Mouse (Mus musculus): Measurements from ENCODE around the gene Oser1. TPM values are rescaled to one million over a fixed set of nuclear protein-coding genes. Genes with fewer than 3 reads are reported as not detected.
A peak's percentile ranks its signal among the peaks of the same experiment; 100 is the strongest.

Oser1 gene
- polyA plus RNA-seq, 1 experiment from 2014 or later: 89.2 TPM

- ATAC-seq (ENCODE audit: low FRiP score) (no peak; the same call in 1 of the 2 replicates), DNase-seq (ENCODE audit: low spot score, missing footprints) (no peak)
Observed at GRCm38 (mm10) chr2:163437800-163438199, 13.3 kb upstream of the Oser1 start.

GRCm38 (mm10) chr2:163433971-163434370 is 9.5 kb upstream of the Oser1 start:
- Histone ChIP-seq H3K27ac (ENCODE audit: low read depth, low read length) (no peak overlapping the region), H3K4me2 (no peak overlapping the region), H3K4me3 (ENCODE audit: low read depth, low read length) (no peak overlapping the region), H3K9me3 (ENCODE audit: control insufficient read depth, low read length) (no peaks in the 10 kb centered on the region), H3K27me3 (ENCODE audit: control insufficient read depth, insufficient read depth, low read length) (no peaks in the 10 kb centered on the region), H3K36me3 (ENCODE audit: control insufficient read depth, insufficient read depth, low read length) (no peaks in the 10 kb centered on the region), H3K4me1 (ENCODE audit: control insufficient read depth, insufficient read depth, low read length) (peaks cover 3% of the 10 kb centered on the region; the same call in 1 of the 2 replicates), H3K9ac (ENCODE audit: low read length) (no peak overlapping the region)
- WGBS: 35% methylated on average over 4 of the region's 4 CpGs
- no peak for ATAC-seq (ENCODE audit: low FRiP score)
- DNase-seq (ENCODE audit: low spot score, missing footprints): no peak

More at GRCm38 (mm10) chr2:163437800-163438199, 13.3 kb upstream of the Oser1 start:
- 43% methylated on average over 4 of the region's 4 CpGs for WGBS
- H3K9me3 ChIP-seq (ENCODE audit: control insufficient read depth, low read length): no peaks in the 10 kb centered on the region
- H3K4me1 ChIP-seq (ENCODE audit: control insufficient read depth, insufficient read depth, low read length): peaks cover 4% of the 10 kb centered on the region; the same call in 1 of the 2 replicates
- H3K4me3 ChIP-seq (ENCODE audit: low read depth, low read length): peak overlapping the region; percentile 55
- H3K27ac ChIP-seq (ENCODE audit: low read depth, low read length): no peak overlapping the region
- H3K9ac ChIP-seq (ENCODE audit: low read length): peak overlapping the region; percentile 83
- H3K27me3 ChIP-seq (ENCODE audit: control insufficient read depth, insufficient read depth, low read length): no peaks in the 10 kb centered on the region
- no peaks in the 10 kb centered on the region for H3K36me3 ChIP-seq (ENCODE audit: control insufficient read depth, insufficient read depth, low read length)
- peak overlapping the region; percentile 81 for H3K4me2 ChIP-seq

GRCm38 (mm10) chr2:163431289-163431688 is 6.8 kb upstream of the Oser1 start:
- H3K4me2 ChIP-seq: no peak overlapping the region
- no peaks in the 10 kb centered on the region for H3K4me1 ChIP-seq (ENCODE audit: control insufficient read depth, insufficient read depth, low read length)
- no peak overlapping the region for H3K27ac ChIP-seq (ENCODE audit: low read depth, low read length)
- DNase-seq (ENCODE audit: low spot score, missing footprints) (no peak), ATAC-seq (ENCODE audit: low FRiP score) (no peak)
- no peaks in the 10 kb centered on the region for H3K36me3 ChIP-seq (ENCODE audit: control insufficient read depth, insufficient read depth, low read length)
- no peak overlapping the region for H3K9ac ChIP-seq (ENCODE audit: low read length)
- WGBS: 88% methylated on average over 9 of the region's 9 CpGs
- no peak overlapping the region for H3K4me3 ChIP-seq (ENCODE audit: low read depth, low read length)
- no peaks in the 10 kb centered on the region for H3K27me3 ChIP-seq (ENCODE audit: control insufficient read depth, insufficient read depth, low read length)
- no peaks in the 10 kb centered on the region for H3K9me3 ChIP-seq (ENCODE audit: control insufficient read depth, low read length)

GRCm38 (mm10) chr2:163428346-163429011 is 4.0 kb upstream of the Oser1 start:
- no peaks in the 10 kb centered on the region for H3K36me3 ChIP-seq (ENCODE audit: control insufficient read depth, insufficient read depth, low read length)
- no peaks in the 10 kb centered on the region for H3K9me3 ChIP-seq (ENCODE audit: control insufficient read depth, low read length)
- H3K9ac ChIP-seq (ENCODE audit: low read length): no peak overlapping the region
- no peak overlapping the region for H3K4me3 ChIP-seq (ENCODE audit: low read depth, low read length)
- WGBS: 50% methylated on average over 4 of the region's 4 CpGs
- H3K27me3 ChIP-seq (ENCODE audit: control insufficient read depth, insufficient read depth, low read length): no peaks in the 10 kb centered on the region
- no peaks in the 10 kb centered on the region for H3K4me1 ChIP-seq (ENCODE audit: control insufficient read depth, insufficient read depth, low read length)
- H3K27ac ChIP-seq (ENCODE audit: low read depth, low read length): no peak overlapping the region
- ATAC-seq (ENCODE audit: low FRiP score) (no peak), DNase-seq (ENCODE audit: low spot score, missing footprints) (no peak)
- H3K4me2 ChIP-seq: no peak overlapping the region

GRCm38 (mm10) chr2:163422895-163423660 is 1.4 kb downstream of the Oser1 start:
- 85% methylated on average over 9 of the region's 9 CpGs for WGBS

GRCm38 (mm10) chr2:163420366-163420886 is 4.1 kb downstream of the Oser1 start:
- H3K4me1 ChIP-seq (ENCODE audit: control insufficient read depth, insufficient read depth, low read length): peaks cover 15% of the 10 kb centered on the region
- DNase-seq (ENCODE audit: low spot score, missing footprints) (no peak), ATAC-seq (ENCODE audit: low FRiP score) (no peak)
- H3K9me3 ChIP-seq (ENCODE audit: control insufficient read depth, low read length): no peaks in the 10 kb centered on the region
- H3K36me3 ChIP-seq (ENCODE audit: control insufficient read depth, insufficient read depth, low read length): no peaks in the 10 kb centered on the region
- peak overlapping the region; percentile 94 for H3K4me3 ChIP-seq (ENCODE audit: low read depth, low read length)
- 47% methylated on average over 10 of the region's 10 CpGs for WGBS
- H3K9ac ChIP-seq (ENCODE audit: low read length): peak overlapping the region; percentile 74
- no peaks in the 10 kb centered on the region for H3K27me3 ChIP-seq (ENCODE audit: control insufficient read depth, insufficient read depth, low read length)
- H3K4me2 ChIP-seq: peak overlapping the region; percentile 62
- H3K27ac ChIP-seq (ENCODE audit: low read depth, low read length): no peak overlapping the region

More at GRCm38 (mm10) chr2:163422895-163423660, 1.4 kb downstream of the Oser1 start:
- H3K27ac ChIP-seq (ENCODE audit: low read depth, low read length): no peak overlapping the region
- DNase-seq (ENCODE audit: low spot score, missing footprints): no peak
- no peak overlapping the region for H3K4me3 ChIP-seq (ENCODE audit: low read depth, low read length)
- no peak for ATAC-seq (ENCODE audit: low FRiP score)
- no peaks in the 10 kb centered on the region for H3K36me3 ChIP-seq (ENCODE audit: control insufficient read depth, insufficient read depth, low read length)
- no peak overlapping the region for H3K9ac ChIP-seq (ENCODE audit: low read length)
- H3K4me2 ChIP-seq: no peak overlapping the region
- peaks cover 9% of the 10 kb centered on the region for H3K4me1 ChIP-seq (ENCODE audit: control insufficient read depth, insufficient read depth, low read length)
- H3K9me3 ChIP-seq (ENCODE audit: control insufficient read depth, low read length): no peaks in the 10 kb centered on the region
- no peaks in the 10 kb centered on the region for H3K27me3 ChIP-seq (ENCODE audit: control insufficient read depth, insufficient read depth, low read length)

- under 1% methylated on average over 67 of the region's 71 CpGs for WGBS
- peak overlapping the region; percentile 94 for H3K4me3 ChIP-seq (ENCODE audit: low read depth, low read length)
- peak overlapping the region; percentile 79 for H3K9ac ChIP-seq (ENCODE audit: low read length)
- DNase-seq (ENCODE audit: low spot score, missing footprints): peak; percentile 99
- H3K27ac ChIP-seq (ENCODE audit: low read depth, low read length): 0 out of 2 replicates have a peak overlapping the region, but pooled peaks have one; percentile 41
- peak overlapping the region; percentile 79 for H3K4me2 ChIP-seq
- H3K27me3 ChIP-seq (ENCODE audit: control insufficient read depth, insufficient read depth, low read length): no peaks in the 10 kb centered on the region
- ATAC-seq (ENCODE audit: low FRiP score): peak; percentile 99
- peaks cover 15% of the 10 kb centered on the region for H3K4me1 ChIP-seq (ENCODE audit: control insufficient read depth, insufficient read depth, low read length)
- H3K36me3 ChIP-seq (ENCODE audit: control insufficient read depth, insufficient read depth, low read length): peaks cover under 1% of the 10 kb centered on the region; the same call in 1 of the 2 replicates
- no peaks in the 10 kb centered on the region for H3K9me3 ChIP-seq (ENCODE audit: control insufficient read depth, low read length)
Observed at GRCm38 (mm10) chr2:163419346-163420045, 5.0 kb downstream of the Oser1 start.

- Histone ChIP-seq H3K9ac (ENCODE audit: low read length) (peak overlapping the region; percentile 79), H3K27me3 (ENCODE audit: control insufficient read depth, insufficient read depth, low read length) (no peaks in the 10 kb centered on the region), H3K36me3 (ENCODE audit: control insufficient read depth, insufficient read depth, low read length) (peaks cover 3% of the 10 kb centered on the region; the same call in 1 of the 2 replicates), H3K27ac (ENCODE audit: low read depth, low read length) (0 out of 2 replicates have a peak overlapping the region, but pooled peaks have one; percentile 3), H3K4me2 (peak overlapping the region; percentile 79), H3K9me3 (ENCODE audit: control insufficient read depth, low read length) (no peaks in the 10 kb centered on the region), H3K4me3 (ENCODE audit: low read depth, low read length) (peak overlapping the region; percentile 94), H3K4me1 (ENCODE audit: control insufficient read depth, insufficient read depth, low read length) (peaks cover 15% of the 10 kb centered on the region)
- ATAC-seq (ENCODE audit: low FRiP score): no peak; the same call in 1 of the 2 replicates
- no peak for DNase-seq (ENCODE audit: low spot score, missing footprints)
- WGBS: 0% methylated on average over 48 of the region's 50 CpGs
Observed at GRCm38 (mm10) chr2:163418841-163419345, 5.6 kb downstream of the Oser1 start.
